Mouse (Mus musculus) gastrocnemius, adult 8-10 months (tissue): ENCODE measurements around the gene Igfbp5. TPM values are rescaled to one million over a fixed set of nuclear protein-coding genes. Genes with fewer than 3 reads are reported as not detected.
A peak's percentile ranks its signal among the peaks of the same experiment; 100 is the strongest.

Source experiments
- DNase-seq, 2 experiments: peaks; one replicate each; pipeline ENCODE4 v3.0.0; 2022; ENCODE audit warnings: low spot score in 2 of 2
- total RNA-seq, 4 experiments: library from RNA; stranded (reverse); gene quantifications; 2 replicates each; pipeline ENCODE4 v1.2.4; 2022

The Igfbp5 gene
- total RNA-seq, result 100 to 1,000 TPM; 100 to 289 (median 178) TPM

GRCm38 (mm10) chr1:72874287-72875211 lies at the start of gene Igfbp5:
TSS of gene Igfbp5 (minus strand) at chr1:72874884.
- peak; percentile 82 to 85 for DNase-seq

GRCm38 (mm10) chr1:72914815-72915214 lies 40.1 kb upstream of the Igfbp5 start:
- DNase-seq, result no peak

GRCm38 (mm10) chr1:72913073-72913472 lies 38.4 kb upstream of the Igfbp5 start:
- DNase-seq, result no peak

GRCm38 (mm10) chr1:72895821-72896220 lies 21.1 kb upstream of the Igfbp5 start:
- no peak for DNase-seq

- DNase-seq, result no peak
These were observed 13.2 kb upstream of the Igfbp5 start for GRCm38 (mm10) chr1:72887910-72888309.

- DNase-seq, result peak; percentile 37 to 50
These were observed 11.1 kb upstream of the Igfbp5 start for GRCm38 (mm10) chr1:72885819-72886169.

- no peak for DNase-seq
These were observed 10.6 kb upstream of the Igfbp5 start for GRCm38 (mm10) chr1:72885111-72885818.

GRCm38 (mm10) chr1:72879319-72879634 lies 4.6 kb upstream of the Igfbp5 start:
- DNase-seq, result no peak

- DNase-seq, result no peak
These were observed 4.0 kb upstream of the Igfbp5 start for GRCm38 (mm10) chr1:72878473-72879318.

GRCm38 (mm10) chr1:72877892-72878291 lies 3.2 kb upstream of the Igfbp5 start:
- DNase-seq, result no peak

- DNase-seq, result no peak
These were observed 1.4 kb upstream of the Igfbp5 start for GRCm38 (mm10) chr1:72876111-72876510.

- DNase-seq, result no peak
These were observed 1.0 kb upstream of the Igfbp5 start for GRCm38 (mm10) chr1:72875708-72876107.

GRCm38 (mm10) chr1:72873511-72874286 lies 985 bp downstream of the Igfbp5 start:
- peak; percentile 41 to 60 for DNase-seq

- no peak for DNase-seq
These were observed 1.6 kb downstream of the Igfbp5 start for GRCm38 (mm10) chr1:72873078-72873477.

- DNase-seq, result peak in 1 of 2 experiments; percentile 43
These were observed 2.2 kb downstream of the Igfbp5 start for GRCm38 (mm10) chr1:72872521-72872920.

GRCm38 (mm10) chr1:72871697-72872411 lies 2.8 kb downstream of the Igfbp5 start:
- no peak for DNase-seq

- no peak for DNase-seq
These were observed 3.4 kb downstream of the Igfbp5 start for GRCm38 (mm10) chr1:72871337-72871696.

- peak; percentile 61 to 85 for DNase-seq
These were observed 3.9 kb downstream of the Igfbp5 start for GRCm38 (mm10) chr1:72870615-72871336.
